Comparison of ENCODE assay signal across 9 mouse cellular contexts in the genomic region with DNA sequence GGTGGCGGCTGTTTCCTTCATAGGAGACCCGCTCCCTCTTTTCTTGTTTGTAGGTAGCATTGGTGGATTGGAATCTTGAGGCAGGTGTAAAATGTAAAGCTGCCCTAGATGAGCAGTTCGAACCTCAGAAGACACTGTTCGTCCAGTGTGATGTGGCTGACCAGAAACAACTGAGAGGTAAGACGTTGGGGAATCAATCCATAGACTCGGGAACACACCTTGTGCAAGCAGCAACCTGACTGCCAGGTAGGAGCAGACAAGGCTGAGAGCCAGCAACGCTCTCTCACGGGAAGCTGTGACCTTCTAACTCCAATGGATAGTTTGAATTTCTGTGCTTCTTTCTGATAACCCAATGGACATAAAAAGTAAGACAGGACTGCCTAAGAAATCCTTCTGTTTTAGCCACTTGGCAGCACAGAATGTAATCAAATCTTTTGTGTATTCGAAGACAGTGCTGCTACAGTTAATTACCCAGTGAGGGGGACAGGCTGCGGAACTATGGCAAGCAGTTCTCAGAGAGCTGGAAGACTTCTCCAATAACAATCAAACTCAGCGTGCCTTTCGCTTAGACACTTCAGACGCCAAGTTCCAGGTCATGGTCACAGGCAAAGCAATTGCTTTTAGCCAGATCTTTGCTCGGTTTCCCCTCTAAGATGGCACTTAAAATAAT. TPM values are rescaled to one million over a fixed set of nuclear protein-coding genes. Genes with fewer than 3 reads are reported as not detected.
DNase-seq lines count a peak whose midpoint lies in the region; ATAC-seq lines count a peak whose summit lies in the region.
"Had no signal": no experiment of that assay in that cellular context is flagged by ENCODE, and none has a peak within 500 bp of the region (broad histone marks: within the 10 kb centered on the region; RNA-seq: fewer than 3 reads in every experiment).

No protein-coding gene starts in this region.

- ATAC-seq in forebrain, embryonic 16.5 days, result no peak
- no peak for ATAC-seq in liver, embryonic 16.5 days (ENCODE audit: low read depth)
- no peak for ATAC-seq in granulocyte monocyte progenitor cell, adult 5-6 weeks (replicated peaks; ENCODE audit: poor library complexity, severe bottlenecking)

- 0 out of 2 replicates have a peak, but pooled peaks cover 10% of the 10 kb centered on the region for H3K27me3 ChIP-seq in heart, embryonic 10.5 days (ENCODE audit: insufficient read depth, poor library complexity, severe bottlenecking)
- H3K27me3 ChIP-seq in forebrain, embryonic 16.5 days (replicated peaks; ENCODE audit: control insufficient read depth, insufficient read depth, low read length), result no peaks in the 10 kb centered on the region
- H3K27me3 ChIP-seq in liver, embryonic 16.5 days (ENCODE audit: control insufficient read depth, insufficient read depth, low read depth, low read length), result peaks cover 2% of the 10 kb centered on the region; the same call in 1 of the 2 replicates

- no peaks in the 10 kb centered on the region for H3K4me1 ChIP-seq in heart, embryonic 10.5 days
- peaks cover 9% of the 10 kb centered on the region for H3K4me1 ChIP-seq in forebrain, embryonic 16.5 days (replicated peaks; ENCODE audit: control insufficient read depth, insufficient read depth, low read length)
- peaks cover 4% of the 10 kb centered on the region for H3K4me1 ChIP-seq in liver, embryonic 16.5 days (ENCODE audit: control insufficient read depth, low read depth, low read length)

- peak overlapping the region; percentile 70 for H3K4me3 ChIP-seq in heart, embryonic 10.5 days
- H3K4me3 ChIP-seq in forebrain, embryonic 16.5 days (replicated peaks; ENCODE audit: low read length), result peak overlapping the region; percentile 59
- peak overlapping the region; percentile 53 for H3K4me3 ChIP-seq in liver, embryonic 16.5 days (ENCODE audit: low read depth, low read length)

- peak overlapping the region; percentile 98 for H3K4me2 ChIP-seq in forebrain, embryonic 16.5 days (ENCODE audit: low read length)
- H3K4me2 ChIP-seq in liver, embryonic 16.5 days (ENCODE audit: low read depth, low read length), result peak overlapping the region; percentile 54

- 25% methylated on average over 14 of the region's 14 CpGs for WGBS in heart, embryonic 10.5 days
- WGBS in forebrain, embryonic 16.5 days, result 12% methylated on average over 14 of the region's 14 CpGs
- 15% methylated on average over 14 of the region's 14 CpGs for WGBS in liver, embryonic 16.5 days (ENCODE audit: insufficient replicate concordance)

- H3K27ac ChIP-seq in heart, embryonic 10.5 days, result peak overlapping the region; percentile 79; the same call in 1 of the 2 replicates
- no peak overlapping the region for H3K27ac ChIP-seq in forebrain, embryonic 16.5 days (ENCODE audit: low read length)
- no peak overlapping the region; the same call in 1 of the 2 replicates for H3K27ac ChIP-seq in liver, embryonic 16.5 days (ENCODE audit: low read length)

- no peak for DNase-seq in heart, embryonic 10.5 days (ENCODE audit: low spot score)
- no peak for DNase-seq in heart, postnatal 10 days
- peak; percentile 25 for DNase-seq in ES-CJ7 (ENCODE audit: low read depth, low spot score)
- DNase-seq in cerebellum, adult 18-20 months, result no peak
- DNase-seq in right cerebral cortex, postnatal 14 days, result no peak

- peak overlapping the region; percentile 69 for H3K9ac ChIP-seq in forebrain, embryonic 16.5 days (replicated peaks; ENCODE audit: low read depth, low read length)
- H3K9ac ChIP-seq in liver, embryonic 16.5 days (ENCODE audit: low read depth, low read length), result peak overlapping the region; percentile 17; the same call in 1 of the 2 replicates

- intact Hi-C loops in heart, postnatal 10 days (cut with DNase I), result loop anchor here (10.0 kb wide), 1 partner anchor 230 kb away; no protein-coding TSS in a partner anchor

- no peaks in the 10 kb centered on the region for H3K36me3 ChIP-seq in heart, embryonic 10.5 days
- H3K36me3 ChIP-seq in forebrain, embryonic 16.5 days (ENCODE audit: control insufficient read depth, insufficient read depth), result no peaks in the 10 kb centered on the region
- no peaks in the 10 kb centered on the region for H3K36me3 ChIP-seq in liver, embryonic 16.5 days (ENCODE audit: control insufficient read depth, insufficient read depth)

- H3K9me3 ChIP-seq in heart, embryonic 10.5 days, result no peaks in the 10 kb centered on the region
- H3K9me3 ChIP-seq in forebrain, embryonic 16.5 days (ENCODE audit: control insufficient read depth, low read length), result no peaks in the 10 kb centered on the region
- no peaks in the 10 kb centered on the region for H3K9me3 ChIP-seq in liver, embryonic 16.5 days (replicated peaks; ENCODE audit: control insufficient read depth, low read length)

RNA-seq across cellular contexts. Expression of a gene that starts 0.6 kb away (rescaled TPM):
- 19.7 and 19.8 TPM in 2 replicates for polyA plus RNA-seq in heart, embryonic 10.5 days (2016; fragmentation: Nextera tagmentation; extraction: Ambion mirVana)
- total RNA-seq in heart, postnatal 10 days (2021), result 1 to 10 TPM; 5.0 to 5.5 TPM
- polyA plus RNA-seq in forebrain, embryonic 16.5 days (2015; fragmentation: Nextera tagmentation; extraction: Ambion mirVana), result 3.4 and 5.8 TPM in 2 replicates
- 29.7 and 30.2 TPM in 2 replicates for polyA plus RNA-seq in liver, embryonic 16.5 days (2015; fragmentation: Nextera tagmentation; extraction: Ambion mirVana)
- total RNA-seq in granulocyte monocyte progenitor cell, adult 5-6 weeks (2014; fragmentation: Nextera tagmentation), result 1.2 TPM in 1 of 2 replicates, not detected in the other
- 0.62 and 1.3 TPM in 2 replicates for total RNA-seq in granulocyte monocyte progenitor cell, adult 5-6 weeks (2017)
- total RNA-seq: MEL had no signal
